Mouse (Mus musculus): ENCODE measurements around the gene Setd6. TPM values are rescaled to one million over a fixed set of nuclear protein-coding genes. Genes with fewer than 3 reads are reported as not detected.

The Setd6 gene
- polyA plus RNA-seq (2015; fragmentation: Nextera tagmentation; extraction: Ambion mirVana), result 22.1 and 23.6 TPM in 2 replicates

DNA sequence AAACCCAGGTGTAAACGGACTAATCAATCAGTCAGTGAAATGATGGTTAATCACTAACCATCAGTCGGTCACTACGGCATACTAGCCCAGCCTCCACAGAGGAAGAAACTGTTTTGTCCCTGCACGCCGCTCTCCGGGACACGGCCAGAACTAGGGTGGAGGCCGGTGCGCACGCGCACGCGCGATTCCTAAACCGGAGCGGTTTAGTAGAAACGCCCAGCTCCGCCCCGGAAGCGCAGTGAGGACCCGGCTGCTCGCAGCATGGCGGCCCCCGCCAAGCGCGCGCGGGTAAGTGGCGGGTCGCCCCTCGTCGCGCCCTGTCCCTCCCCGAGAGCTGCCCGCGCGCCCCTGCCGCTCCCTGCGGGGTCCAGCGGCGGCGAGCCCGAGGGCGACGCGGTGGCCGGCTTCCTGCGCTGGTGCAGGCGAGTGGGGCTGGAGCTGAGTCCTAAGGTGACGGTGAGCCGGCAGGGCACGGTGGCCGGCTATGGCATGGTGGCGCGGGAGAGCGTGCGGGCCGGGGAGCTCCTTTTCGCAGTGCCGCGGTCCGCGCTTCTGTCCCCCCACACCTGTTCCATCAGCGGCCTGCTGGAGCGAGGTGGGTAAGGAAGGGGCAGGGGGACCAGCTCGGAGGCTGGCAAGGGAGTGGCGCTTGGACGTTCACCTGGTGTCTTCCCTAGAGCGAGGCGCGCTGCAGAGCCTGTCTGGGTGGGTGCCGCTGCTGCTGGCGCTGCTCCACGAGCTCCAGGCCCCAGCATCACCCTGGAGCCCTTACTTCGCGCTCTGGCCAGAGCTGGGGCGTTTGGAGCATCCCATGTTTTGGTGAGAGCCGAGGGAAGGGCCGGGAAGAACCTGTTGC lies at the start of gene Setd6:
Gene Setd6, plus strand, starts transcription at position 206 of the 856 bp plus-strand sequence.
- Histone ChIP-seq H3K9me3 (no peaks in the 10 kb centered on the region), H3K36me3 (peaks cover 63% of the 10 kb centered on the region), H3K4me2 (replicated peaks) (peak within 1 kb of the TSS; percentile 96), H3K4me1 (replicated peaks) (peaks cover 21% of the 10 kb centered on the region), H3K27me3 (no peaks in the 10 kb centered on the region), H3K9ac (replicated peaks) (peak within 1 kb of the TSS; percentile 90), H3K27ac (peak within 1 kb of the TSS; percentile 73), H3K4me3 (replicated peaks) (peak within 1 kb of the TSS; percentile 89)
- peak; percentile 90 for ATAC-seq
- WGBS, result under 1% methylated on average over 76 of the region's 79 CpGs

DNA sequence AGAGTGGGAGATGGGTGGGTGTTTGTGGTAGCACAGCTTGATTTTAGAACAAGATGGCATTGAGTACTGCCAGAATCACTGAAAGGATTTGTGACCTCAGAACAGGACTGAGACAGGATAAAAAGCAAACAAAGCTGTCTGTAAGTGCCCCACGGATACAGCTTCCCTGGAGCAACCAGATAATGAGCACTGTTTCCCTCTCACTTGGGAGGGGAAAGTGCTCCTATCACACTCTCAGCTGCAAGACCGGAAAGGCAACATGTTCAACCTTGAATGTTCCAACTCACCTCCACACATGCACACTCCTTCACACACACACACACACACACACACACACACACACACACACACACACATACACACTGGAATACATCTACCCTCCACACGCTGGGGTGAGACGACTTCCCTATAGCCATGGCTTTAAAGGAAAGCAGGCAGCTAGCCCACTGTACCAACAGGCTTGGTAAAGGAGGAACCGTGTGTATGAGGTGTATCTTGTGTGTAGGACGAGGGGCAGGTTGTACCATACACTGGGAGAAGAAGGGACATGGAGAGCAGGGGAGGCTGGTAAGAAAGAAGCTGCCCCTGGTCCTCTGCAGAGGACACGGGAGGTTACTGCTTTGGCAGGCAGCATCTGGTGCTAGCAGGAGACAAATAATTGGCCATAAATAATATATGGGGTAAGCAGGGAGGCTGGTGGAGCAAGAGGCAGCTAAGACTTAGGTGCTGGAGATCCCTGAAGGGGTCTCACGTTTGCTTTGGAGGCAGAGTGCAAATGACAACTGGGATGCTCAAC lies 47.3 kb upstream of the Setd6 start:
- Histone ChIP-seq H3K27ac (peak overlapping the region; percentile 35), H3K36me3 (no peaks in the 10 kb centered on the region), H3K4me1 (replicated peaks) (peaks cover 10% of the 10 kb centered on the region; the same call in 1 of the 2 replicates), H3K4me3 (replicated peaks) (no peak overlapping the region), H3K27me3 (no peaks in the 10 kb centered on the region), H3K4me2 (replicated peaks) (no peak overlapping the region), H3K9ac (replicated peaks) (no peak overlapping the region), H3K9me3 (no peaks in the 10 kb centered on the region; the same call in 1 of the 2 replicates)
- 55% methylated on average over 8 of the region's 8 CpGs for WGBS
- ATAC-seq, result peak; percentile 69

DNA sequence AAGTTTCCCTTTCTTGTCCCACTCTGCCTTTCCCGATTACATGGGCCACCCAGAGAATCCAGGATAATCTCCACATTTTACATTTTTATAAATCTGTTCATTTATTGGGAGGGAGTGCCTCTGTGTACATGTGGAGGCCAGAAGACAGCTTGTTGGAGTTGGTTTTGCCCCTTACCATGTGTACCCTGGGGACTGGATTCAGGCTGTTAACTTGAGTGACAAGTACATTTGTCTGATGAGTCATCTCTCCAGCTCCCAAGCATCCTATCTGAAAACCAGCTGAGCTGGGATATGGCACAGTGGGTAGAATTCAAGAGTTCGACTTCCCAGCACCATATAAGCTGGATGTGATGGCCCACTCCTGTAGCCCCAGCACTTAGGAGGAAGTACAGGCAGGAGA lies 45.7 kb upstream of the Setd6 start:
- Histone ChIP-seq H3K9me3 (no peaks in the 10 kb centered on the region; the same call in 1 of the 2 replicates), H3K27ac (no peak overlapping the region)

DNA sequence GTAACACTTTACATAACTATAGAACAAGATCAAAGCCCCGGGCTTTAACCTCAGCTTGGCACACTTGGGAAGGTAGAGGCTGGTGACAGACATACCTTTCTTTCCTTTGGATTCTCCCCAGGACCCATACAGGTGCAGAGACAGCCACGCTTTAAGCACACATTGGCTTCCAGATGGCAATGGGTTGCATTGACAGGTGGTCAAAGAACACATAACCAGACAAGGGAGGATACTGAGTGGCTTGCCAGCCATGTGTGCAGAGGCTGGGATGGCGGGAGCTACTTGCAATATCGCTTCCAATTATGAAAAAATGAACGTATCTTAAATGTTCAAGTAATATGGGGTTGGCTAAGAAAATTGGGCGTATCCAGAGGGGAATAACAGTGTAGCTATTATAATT lies 43.8 kb upstream of the Setd6 start:
- Histone ChIP-seq H3K27ac (no peak overlapping the region), H3K9ac (replicated peaks) (no peak overlapping the region), H3K4me2 (replicated peaks) (no peak overlapping the region), H3K9me3 (no peaks in the 10 kb centered on the region), H3K36me3 (no peaks in the 10 kb centered on the region), H3K4me1 (replicated peaks) (peaks cover 10% of the 10 kb centered on the region; the same call in 1 of the 2 replicates), H3K27me3 (peaks cover 25% of the 10 kb centered on the region), H3K4me3 (replicated peaks) (no peak overlapping the region)
- ATAC-seq, result no peak
- 91% methylated on average over 6 of the region's 6 CpGs for whole genome bisulfite sequencing

More for the DNA sequence above, 45.7 kb upstream of the Setd6 start:
- Histone ChIP-seq H3K4me3 (replicated peaks) (no peak overlapping the region), H3K4me1 (replicated peaks) (peaks cover 10% of the 10 kb centered on the region; the same call in 1 of the 2 replicates), H3K27me3 (peaks cover 6% of the 10 kb centered on the region), H3K4me2 (replicated peaks) (no peak overlapping the region), H3K9ac (replicated peaks) (no peak overlapping the region), H3K36me3 (no peaks in the 10 kb centered on the region)
- 83% methylated on average over 2 of the region's 2 CpGs for WGBS
- ATAC-seq, result no peak

DNA sequence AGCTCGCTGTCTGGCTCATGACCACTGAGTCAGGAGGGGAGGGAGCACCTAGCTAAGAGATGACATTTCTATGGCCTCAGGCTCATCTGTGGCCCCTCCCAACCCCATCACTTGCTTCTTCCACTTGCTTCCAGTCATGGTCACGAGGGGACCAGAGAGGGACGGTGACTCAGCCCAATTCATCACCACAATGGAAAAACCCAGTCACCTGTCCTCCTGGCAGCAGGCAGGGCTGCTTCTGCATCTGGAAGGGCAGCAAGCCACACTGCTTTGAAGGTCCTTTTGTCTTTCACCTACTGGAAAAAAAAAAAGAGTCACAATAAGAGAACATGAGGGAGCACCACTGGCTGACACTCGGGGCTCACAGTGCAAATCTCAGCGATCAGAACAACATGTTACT lies 42.9 kb upstream of the Setd6 start:
- Histone ChIP-seq H3K4me3 (replicated peaks) (no peak overlapping the region), H3K9me3 (no peaks in the 10 kb centered on the region), H3K4me1 (replicated peaks) (peaks cover 10% of the 10 kb centered on the region), H3K4me2 (replicated peaks) (no peak overlapping the region), H3K27ac (no peak overlapping the region), H3K9ac (replicated peaks) (no peak overlapping the region), H3K36me3 (no peaks in the 10 kb centered on the region), H3K27me3 (peaks cover 32% of the 10 kb centered on the region)
- no peak for ATAC-seq
- 80% methylated on average over 5 of the region's 5 CpGs for WGBS

DNA sequence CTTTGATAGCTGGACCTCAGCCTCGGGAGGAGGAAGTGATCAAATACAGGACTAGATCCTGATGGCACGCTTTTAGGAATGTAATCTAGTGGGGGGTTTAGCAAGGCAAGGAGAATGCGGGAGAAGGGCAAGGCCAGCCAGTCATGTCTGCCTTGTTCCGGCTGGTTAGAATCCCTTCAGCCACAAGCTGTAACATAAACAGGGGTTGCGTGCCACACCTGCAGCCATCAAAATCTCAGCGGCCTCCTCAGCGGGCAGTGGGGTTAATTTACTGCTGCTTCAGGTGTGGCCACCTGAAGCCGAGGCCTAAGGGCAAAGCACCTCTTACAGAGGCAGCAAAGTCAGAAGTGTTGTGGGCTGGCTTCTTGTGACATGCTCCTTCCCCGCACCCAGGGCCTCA lies 39.0 kb upstream of the Setd6 start, which contains the start of gene Ndrg4:
Gene Ndrg4, plus strand, starts transcription at position 350 of the 400 bp plus-strand sequence.
- H3K27me3 ChIP-seq, result peaks cover 60% of the 10 kb centered on the region
- 47% methylated on average over 9 of the region's 9 CpGs for WGBS
- H3K4me3 ChIP-seq (replicated peaks), result peak within 1 kb of the TSS; percentile 62

DNA sequence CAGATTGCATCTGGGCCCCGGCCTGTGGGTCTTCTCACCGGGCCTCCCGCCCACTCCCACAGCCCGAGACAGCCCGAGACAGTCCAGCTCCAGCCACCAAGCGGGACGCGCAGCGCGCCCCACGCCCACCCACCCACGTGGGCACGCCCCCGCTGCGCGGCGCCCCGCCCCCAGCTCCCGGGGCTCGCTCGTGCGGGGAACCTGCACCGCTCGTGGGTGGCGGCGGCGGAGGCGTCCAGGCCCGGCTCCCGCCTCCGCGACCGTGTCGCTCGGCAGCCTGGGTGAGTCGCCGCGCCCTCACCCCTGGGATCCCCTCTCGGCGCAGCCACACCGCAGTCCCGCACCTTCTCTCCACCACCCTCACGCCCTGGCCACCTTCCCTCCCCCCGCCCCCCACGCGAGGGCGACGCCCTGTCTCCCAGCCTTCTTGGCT lies 38.1 kb upstream of the Setd6 start:
- H3K27me3 ChIP-seq, result peaks cover 62% of the 10 kb centered on the region
- 0% methylated on average over 12 of the region's 48 CpGs for WGBS
- peak overlapping the region; percentile 30; the same call in 1 of the 2 replicates for H3K27ac ChIP-seq

More for the DNA sequence above, 39.0 kb upstream of the Setd6 start, which contains the start of gene Ndrg4:
- no peaks in the 10 kb centered on the region for H3K9me3 ChIP-seq
- peak within 1 kb of the TSS; percentile 77 for H3K9ac ChIP-seq (replicated peaks)
- H3K36me3 ChIP-seq, result no peaks in the 10 kb centered on the region
- H3K4me2 ChIP-seq (replicated peaks), result peak within 1 kb of the TSS; percentile 82
- ATAC-seq, result no peak
- peak within 1 kb of the TSS; percentile 30; the same call in 1 of the 2 replicates for H3K27ac ChIP-seq
- H3K4me1 ChIP-seq (replicated peaks), result peaks cover 14% of the 10 kb centered on the region

DNA sequence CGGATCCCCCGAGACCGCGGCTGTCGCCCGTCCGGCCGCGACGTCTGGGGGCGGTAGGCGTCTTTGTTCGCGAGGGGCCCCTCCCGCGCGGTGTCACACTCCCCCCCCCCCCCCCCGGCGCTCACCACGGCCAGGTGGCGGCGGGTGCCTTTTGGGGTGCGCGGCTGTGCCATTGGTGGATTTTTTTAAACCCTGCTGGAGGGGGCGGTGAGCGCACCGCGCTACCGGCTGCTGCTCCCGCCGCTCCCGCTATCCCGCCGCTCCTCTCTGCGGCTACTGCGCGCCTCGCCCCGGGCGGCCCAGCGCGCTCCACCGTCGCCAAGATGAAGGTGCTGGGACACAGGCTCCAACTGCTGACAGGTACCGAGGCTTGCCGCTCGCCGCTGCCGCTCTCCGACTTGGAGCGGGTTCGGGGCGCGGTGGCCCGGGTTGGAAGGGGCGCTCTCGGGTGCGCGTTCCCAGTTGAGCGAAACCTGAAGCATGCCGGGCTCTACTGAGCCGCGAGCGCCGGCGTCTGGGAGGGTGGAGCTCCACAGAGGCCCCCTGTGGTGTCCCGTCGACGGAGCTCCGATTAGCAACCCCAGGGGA lies 37.6 kb upstream of the Setd6 start:
- peak; percentile 64 for ATAC-seq
- Histone ChIP-seq H3K27ac (peak overlapping the region; percentile 30; the same call in 1 of the 2 replicates), H3K27me3 (peaks cover 62% of the 10 kb centered on the region), H3K9ac (replicated peaks) (peak overlapping the region; percentile 77), H3K4me3 (replicated peaks) (peak overlapping the region; percentile 62), H3K9me3 (no peaks in the 10 kb centered on the region), H3K4me1 (replicated peaks) (peaks cover 14% of the 10 kb centered on the region), H3K36me3 (no peaks in the 10 kb centered on the region), H3K4me2 (replicated peaks) (peak overlapping the region; percentile 82)
- WGBS, result under 1% methylated on average over 63 of the region's 70 CpGs

More for the DNA sequence above, 38.1 kb upstream of the Setd6 start:
- Histone ChIP-seq H3K4me3 (replicated peaks) (peak overlapping the region; percentile 62), H3K4me2 (replicated peaks) (peak overlapping the region; percentile 82), H3K36me3 (no peaks in the 10 kb centered on the region), H3K9me3 (no peaks in the 10 kb centered on the region), H3K9ac (replicated peaks) (peak overlapping the region; percentile 77), H3K4me1 (replicated peaks) (peaks cover 14% of the 10 kb centered on the region)
- ATAC-seq, result peak; percentile 67

DNA sequence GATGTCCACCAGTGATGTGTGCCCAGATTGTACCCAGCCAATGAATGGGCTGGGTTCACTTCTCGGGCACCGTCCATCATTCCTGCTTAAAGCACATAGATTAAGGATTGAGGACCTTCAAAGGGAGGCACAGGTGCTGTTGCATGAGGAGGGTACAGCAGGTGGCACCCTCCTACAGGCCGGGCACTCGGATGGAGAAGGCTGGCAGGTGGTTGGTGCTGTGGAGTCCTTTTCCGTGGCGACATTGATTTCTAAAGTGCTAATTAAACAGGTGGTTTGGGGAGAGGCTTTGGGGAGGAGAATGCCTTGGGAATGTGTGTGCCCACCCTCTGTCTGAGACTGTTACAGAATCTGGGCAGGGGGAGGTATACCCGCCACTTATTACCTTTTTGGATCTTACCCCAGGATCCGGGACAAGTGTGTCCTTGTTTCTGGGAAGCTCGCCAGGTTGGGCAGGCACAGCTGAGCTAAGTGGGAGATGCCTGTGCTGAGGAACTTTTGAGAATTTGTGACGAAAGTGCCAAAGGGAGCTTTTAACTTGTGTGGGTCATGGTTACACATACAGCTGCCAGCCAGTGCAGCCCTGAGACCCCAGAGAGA lies 27.5 kb upstream of the Setd6 start:
- no peak overlapping the region for H3K27ac ChIP-seq
- no peak overlapping the region for H3K4me3 ChIP-seq (replicated peaks)
- 80% methylated on average over 10 of the region's 10 CpGs for WGBS
- H3K36me3 ChIP-seq, result no peaks in the 10 kb centered on the region
- H3K27me3 ChIP-seq, result 0 out of 2 replicates have a peak, but pooled peaks cover 3% of the 10 kb centered on the region
- no peaks in the 10 kb centered on the region for H3K9me3 ChIP-seq
- no peaks in the 10 kb centered on the region for H3K4me1 ChIP-seq (replicated peaks)
- no peak overlapping the region for H3K4me2 ChIP-seq (replicated peaks)
- H3K9ac ChIP-seq (replicated peaks), result no peak overlapping the region
- ATAC-seq, result no peak

DNA sequence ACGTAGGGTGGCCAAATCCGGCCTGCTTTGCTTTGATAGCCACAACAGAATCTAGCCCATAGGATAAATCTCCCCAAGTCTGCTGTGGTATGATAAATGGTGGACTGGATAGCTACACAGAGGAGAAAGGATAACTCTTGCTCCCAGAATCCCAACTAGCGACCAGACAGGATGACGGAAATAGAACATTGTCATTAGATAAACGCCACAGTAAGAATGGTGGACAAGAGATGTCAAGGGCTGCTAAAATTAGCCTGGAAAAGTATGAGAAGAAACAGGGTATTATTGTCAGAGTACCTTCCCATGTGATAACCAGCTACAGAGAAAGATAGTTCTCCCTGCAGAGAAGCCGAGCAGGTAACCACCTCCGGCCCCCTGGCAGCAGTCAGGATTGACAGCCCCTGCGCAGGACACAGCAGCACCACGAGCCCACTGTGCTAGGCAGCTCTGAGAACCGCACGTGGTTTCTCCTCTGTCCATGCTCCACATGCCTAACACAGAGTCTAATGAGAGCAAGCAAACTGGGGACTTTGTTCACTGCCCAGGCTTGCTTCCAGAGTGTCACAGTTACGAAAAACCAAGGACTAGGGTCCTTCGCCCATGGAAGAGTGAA lies 24.6 kb upstream of the Setd6 start:
- Histone ChIP-seq H3K4me2 (replicated peaks) (no peak overlapping the region), H3K4me3 (replicated peaks) (no peak overlapping the region), H3K36me3 (no peaks in the 10 kb centered on the region), H3K4me1 (replicated peaks) (peaks cover 13% of the 10 kb centered on the region), H3K9me3 (no peaks in the 10 kb centered on the region), H3K27me3 (peaks cover 21% of the 10 kb centered on the region), H3K27ac (no peak overlapping the region), H3K9ac (replicated peaks) (no peak overlapping the region)
- 87% methylated on average over 13 of the region's 13 CpGs for WGBS
- no peak for ATAC-seq

DNA sequence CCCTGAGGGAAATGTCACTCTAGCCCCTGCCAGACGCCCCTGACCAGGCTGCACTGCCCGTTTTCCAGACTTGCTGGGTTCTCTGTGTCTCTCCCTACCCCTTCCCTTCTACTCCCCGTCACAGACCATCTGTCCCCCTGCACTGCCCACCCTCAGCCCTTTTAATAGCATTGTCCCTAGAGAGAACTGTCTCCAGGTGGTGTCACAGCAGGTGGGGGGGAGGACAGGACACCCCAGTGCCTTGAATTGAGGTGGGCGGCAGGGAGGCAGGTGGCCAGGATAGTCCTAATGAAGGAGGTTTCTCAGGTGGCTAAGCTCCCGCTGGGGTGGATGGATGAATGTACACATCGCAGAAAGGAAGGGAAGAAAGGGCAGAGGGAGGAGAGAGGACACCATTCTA lies 21.1 kb upstream of the Setd6 start:
- Histone ChIP-seq H3K4me2 (replicated peaks) (peak overlapping the region; percentile 17; the same call in 1 of the 2 replicates), H3K9ac (replicated peaks) (peak overlapping the region; percentile 48), H3K4me1 (replicated peaks) (peaks cover 23% of the 10 kb centered on the region), H3K4me3 (replicated peaks) (no peak overlapping the region), H3K36me3 (no peaks in the 10 kb centered on the region), H3K27me3 (peaks cover 44% of the 10 kb centered on the region), H3K27ac (0 out of 2 replicates have a peak overlapping the region, but pooled peaks have one; percentile 25), H3K9me3 (no peaks in the 10 kb centered on the region)
- 8% methylated on average over 6 of the region's 6 CpGs for WGBS
- ATAC-seq, result no peak
